Mouse (Mus musculus): Measurements from ENCODE around the gene Mtmr11. TPM values are rescaled to one million over a fixed set of nuclear protein-coding genes. Genes with fewer than 3 reads are reported as not detected.

The Mtmr11 gene
- polyA plus RNA-seq, 1 experiment from 2014 or later = 27.1 TPM

GRCm38 (mm10) chr3:96132478-96132877, 29.3 kb upstream of the Mtmr11 start:
- WGBS = 91% methylated on average over 3 of the region's 3 CpGs
- TF ChIP-seq CTCF (IDR thresholded peaks at IDR 0.05; ENCODE audit: low read depth) = no peak
- no peaks in the 10 kb centered on the region for H3K9me3 ChIP-seq (replicated peaks; ENCODE audit: low read length)
- ATAC-seq (replicated peaks; ENCODE audit: low FRiP score, low read depth) (no peak), DNase-seq (ENCODE audit: low spot score) (no peak)
- no peaks in the 10 kb centered on the region for H3K4me1 ChIP-seq (replicated peaks; ENCODE audit: insufficient read depth, low read length)
- no peak overlapping the region for H3K4me2 ChIP-seq (ENCODE audit: low read length)
- H3K36me3 ChIP-seq (ENCODE audit: insufficient read depth, low read length) = no peaks in the 10 kb centered on the region
- H3K27ac ChIP-seq = no peak overlapping the region
- no peak overlapping the region for H3K4me3 ChIP-seq (replicated peaks; ENCODE audit: low read depth, low read length)
- no peak overlapping the region for H3K9ac ChIP-seq (ENCODE audit: low read depth, low read length)
- no peaks in the 10 kb centered on the region for H3K27me3 ChIP-seq (ENCODE audit: insufficient read depth, low read length)

DNA sequence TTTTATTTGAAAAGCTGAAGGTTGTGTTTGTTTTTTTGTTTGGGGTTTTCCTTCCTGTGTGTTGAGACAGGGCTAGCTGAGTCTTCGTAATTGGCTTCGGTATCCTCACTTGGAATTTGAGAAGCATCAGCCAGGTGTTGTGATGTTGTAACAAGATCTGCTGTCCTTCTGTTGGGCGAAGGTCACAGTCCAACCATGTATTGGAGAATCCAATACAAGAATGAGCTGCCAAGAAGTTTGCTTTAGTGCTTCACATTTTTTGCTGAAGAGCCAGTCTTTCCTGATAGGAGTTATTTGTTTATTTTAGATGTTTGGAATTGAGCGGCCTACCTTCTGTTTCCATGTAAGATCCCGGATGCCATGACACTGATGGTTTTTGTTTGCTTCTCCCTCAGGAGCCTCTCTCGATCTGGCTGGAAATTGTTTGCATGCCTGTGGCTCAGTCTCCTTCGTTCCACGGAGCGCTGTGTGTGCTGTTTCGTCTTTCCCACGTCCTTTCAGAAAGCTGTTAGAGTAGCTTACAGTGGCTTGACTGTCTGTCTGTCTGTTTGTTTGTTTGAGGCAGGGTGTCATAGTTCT, 28.4 kb upstream of the Mtmr11 start:
- Histone ChIP-seq H3K36me3 (ENCODE audit: insufficient read depth, low read length) (no peaks in the 10 kb centered on the region), H3K27me3 (ENCODE audit: insufficient read depth, low read length) (no peaks in the 10 kb centered on the region), H3K27ac (no peak overlapping the region), H3K4me3 (replicated peaks; ENCODE audit: low read depth, low read length) (no peak overlapping the region), H3K4me1 (replicated peaks; ENCODE audit: insufficient read depth, low read length) (no peaks in the 10 kb centered on the region), H3K9me3 (replicated peaks; ENCODE audit: low read length) (no peaks in the 10 kb centered on the region), H3K9ac (ENCODE audit: low read depth, low read length) (no peak overlapping the region), H3K4me2 (ENCODE audit: low read length) (no peak overlapping the region)
- 57% methylated on average over 11 of the region's 11 CpGs for WGBS
- no peak for ATAC-seq (replicated peaks; ENCODE audit: low FRiP score, low read depth)
- peak; percentile 14 for DNase-seq (ENCODE audit: low spot score)
- TF ChIP-seq CTCF (IDR thresholded peaks at IDR 0.05; ENCODE audit: low read depth) = no peak

DNA sequence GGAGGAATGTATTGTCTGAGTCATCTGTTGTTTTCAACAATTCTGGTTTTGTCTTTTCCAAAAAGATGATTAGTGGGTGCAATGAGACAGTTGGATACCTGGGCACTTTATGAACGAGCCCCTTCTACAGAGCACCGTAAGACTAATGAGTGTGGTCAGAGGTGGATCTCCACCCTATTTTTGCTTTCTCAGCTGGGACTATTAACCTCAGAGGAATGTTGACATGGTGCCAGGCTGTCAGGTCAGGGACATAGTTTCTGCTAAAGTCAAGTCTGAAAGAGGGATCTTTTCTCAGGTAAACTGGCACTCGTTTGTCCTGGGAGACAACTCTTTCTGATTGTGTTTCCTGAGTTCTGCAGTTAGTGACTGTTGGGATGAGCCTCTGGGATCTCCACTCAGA, 26.8 kb upstream of the Mtmr11 start:
- H3K9me3 ChIP-seq (replicated peaks; ENCODE audit: low read length) = no peaks in the 10 kb centered on the region
- H3K36me3 ChIP-seq (ENCODE audit: insufficient read depth, low read length) = no peaks in the 10 kb centered on the region
- TF ChIP-seq CTCF (IDR thresholded peaks at IDR 0.05; ENCODE audit: low read depth) = no peak
- no peak overlapping the region for H3K4me3 ChIP-seq (replicated peaks; ENCODE audit: low read depth, low read length)
- ATAC-seq (replicated peaks; ENCODE audit: low FRiP score, low read depth) = no peak
- no peaks in the 10 kb centered on the region for H3K27me3 ChIP-seq (ENCODE audit: insufficient read depth, low read length)
- H3K4me2 ChIP-seq (ENCODE audit: low read length) = no peak overlapping the region
- H3K9ac ChIP-seq (ENCODE audit: low read depth, low read length) = no peak overlapping the region
- 48% methylated on average over 3 of the region's 3 CpGs for WGBS
- DNase-seq (ENCODE audit: low spot score) = no peak
- no peaks in the 10 kb centered on the region for H3K4me1 ChIP-seq (replicated peaks; ENCODE audit: insufficient read depth, low read length)
- H3K27ac ChIP-seq = no peak overlapping the region

GRCm38 (mm10) chr3:96147950-96148349, 13.9 kb upstream of the Mtmr11 start:
- WGBS = 16% methylated on average over 5 of the region's 5 CpGs
- no peaks in the 10 kb centered on the region for H3K4me1 ChIP-seq (replicated peaks; ENCODE audit: insufficient read depth, low read length)
- no peak for ATAC-seq (replicated peaks; ENCODE audit: low FRiP score, low read depth)
- peaks cover 27% of the 10 kb centered on the region for H3K36me3 ChIP-seq (ENCODE audit: insufficient read depth, low read length)
- H3K9me3 ChIP-seq (replicated peaks; ENCODE audit: low read length) = no peaks in the 10 kb centered on the region
- no peaks in the 10 kb centered on the region for H3K27me3 ChIP-seq (ENCODE audit: insufficient read depth, low read length)
- H3K9ac ChIP-seq (ENCODE audit: low read depth, low read length) = no peak overlapping the region
- no peak overlapping the region for H3K4me2 ChIP-seq (ENCODE audit: low read length)
- H3K4me3 ChIP-seq (replicated peaks; ENCODE audit: low read depth, low read length) = no peak overlapping the region
- H3K27ac ChIP-seq = no peak overlapping the region
- peak; percentile 90 for TF ChIP-seq CTCF (IDR thresholded peaks at IDR 0.05; ENCODE audit: low read depth)
- DNase-seq (ENCODE audit: low spot score) = peak; percentile 91

DNA sequence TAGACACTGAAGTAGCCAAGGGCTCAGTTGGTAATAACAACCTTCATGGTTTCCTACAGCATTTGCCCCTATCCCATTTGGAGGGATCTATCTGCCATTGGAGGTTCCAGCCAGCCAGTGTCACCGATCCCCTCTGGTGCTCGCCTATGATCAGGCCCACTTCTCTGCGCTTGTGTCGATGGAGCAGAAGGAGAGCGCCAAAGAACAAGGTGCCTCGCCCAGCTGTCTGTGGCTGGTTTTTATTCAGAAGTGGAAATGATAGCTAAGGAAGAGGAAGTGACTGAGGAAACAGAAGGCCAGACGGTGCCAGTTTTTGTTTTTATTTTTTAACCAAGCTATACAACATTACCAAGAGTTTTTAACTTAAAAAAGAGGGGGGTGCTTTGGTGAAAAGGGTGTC, 10.0 kb upstream of the Mtmr11 start:
- no peak overlapping the region for H3K27ac ChIP-seq
- DNase-seq (ENCODE audit: low spot score) (no peak), ATAC-seq (replicated peaks; ENCODE audit: low FRiP score, low read depth) (no peak)
- no peaks in the 10 kb centered on the region for H3K27me3 ChIP-seq (ENCODE audit: insufficient read depth, low read length)
- no peak for TF ChIP-seq CTCF (IDR thresholded peaks at IDR 0.05; ENCODE audit: low read depth)
- no peak overlapping the region for H3K9ac ChIP-seq (ENCODE audit: low read depth, low read length)
- H3K36me3 ChIP-seq (ENCODE audit: insufficient read depth, low read length) = peaks cover 42% of the 10 kb centered on the region
- no peaks in the 10 kb centered on the region for H3K9me3 ChIP-seq (replicated peaks; ENCODE audit: low read length)
- WGBS = 80% methylated on average over 7 of the region's 7 CpGs
- H3K4me3 ChIP-seq (replicated peaks; ENCODE audit: low read depth, low read length) = no peak overlapping the region
- H3K4me2 ChIP-seq (ENCODE audit: low read length) = no peak overlapping the region
- H3K4me1 ChIP-seq (replicated peaks; ENCODE audit: insufficient read depth, low read length) = no peaks in the 10 kb centered on the region

GRCm38 (mm10) chr3:96152611-96153010, 9.2 kb upstream of the Mtmr11 start:
- H3K27me3 ChIP-seq (ENCODE audit: insufficient read depth, low read length) = no peaks in the 10 kb centered on the region
- no peak overlapping the region for H3K9ac ChIP-seq (ENCODE audit: low read depth, low read length)
- TF ChIP-seq CTCF (IDR thresholded peaks at IDR 0.05; ENCODE audit: low read depth) = no peak
- DNase-seq (ENCODE audit: low spot score) (no peak), ATAC-seq (replicated peaks; ENCODE audit: low FRiP score, low read depth) (no peak)
- WGBS = 93% methylated on average over 5 of the region's 5 CpGs
- no peaks in the 10 kb centered on the region for H3K4me1 ChIP-seq (replicated peaks; ENCODE audit: insufficient read depth, low read length)
- no peak overlapping the region for H3K27ac ChIP-seq
- H3K36me3 ChIP-seq (ENCODE audit: insufficient read depth, low read length) = peaks cover 42% of the 10 kb centered on the region
- H3K4me3 ChIP-seq (replicated peaks; ENCODE audit: low read depth, low read length) = no peak overlapping the region
- no peaks in the 10 kb centered on the region for H3K9me3 ChIP-seq (replicated peaks; ENCODE audit: low read length)
- no peak overlapping the region for H3K4me2 ChIP-seq (ENCODE audit: low read length)

DNA sequence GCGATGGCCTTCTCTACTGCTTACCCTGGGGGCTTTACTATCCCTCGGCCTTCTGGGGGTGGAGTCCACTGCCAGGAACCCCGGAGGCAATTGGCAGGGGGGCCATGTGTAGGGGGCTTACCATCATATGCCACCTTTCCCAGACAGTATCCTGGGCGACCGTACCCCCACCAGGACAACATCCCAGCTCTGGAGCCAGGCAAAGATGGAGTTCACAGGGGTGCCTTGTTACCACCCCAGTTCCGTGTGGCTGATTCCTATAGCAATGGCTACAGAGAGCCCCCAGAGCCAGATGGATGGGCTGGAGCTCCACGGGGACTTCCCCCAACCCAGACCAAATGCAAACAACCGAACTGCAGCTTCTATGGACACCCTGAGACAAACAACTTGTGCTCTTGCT, 6.3 kb upstream of the Mtmr11 start:
- Histone ChIP-seq H3K9me3 (replicated peaks; ENCODE audit: low read length) (no peaks in the 10 kb centered on the region), H3K27ac (no peak overlapping the region), H3K27me3 (ENCODE audit: insufficient read depth, low read length) (no peaks in the 10 kb centered on the region), H3K4me2 (ENCODE audit: low read length) (no peak overlapping the region), H3K36me3 (ENCODE audit: insufficient read depth, low read length) (peaks cover 41% of the 10 kb centered on the region), H3K4me1 (replicated peaks; ENCODE audit: insufficient read depth, low read length) (0 out of 2 replicates have a peak, but pooled peaks cover 5% of the 10 kb centered on the region), H3K9ac (ENCODE audit: low read depth, low read length) (no peak overlapping the region), H3K4me3 (replicated peaks; ENCODE audit: low read depth, low read length) (no peak overlapping the region)
- TF ChIP-seq CTCF (IDR thresholded peaks at IDR 0.05; ENCODE audit: low read depth) = no peak
- ATAC-seq (replicated peaks; ENCODE audit: low FRiP score, low read depth) (0 out of 2 replicates have a peak, but pooled peaks have one; percentile 23), DNase-seq (ENCODE audit: low spot score) (no peak)
- WGBS = 77% methylated on average over 8 of the region's 8 CpGs
